ENCODE assay signal across 7 mouse cellular contexts in genomic region chr2:115855511-115856400, GRCm38 (mm10).
DNase-seq lines count a peak whose midpoint lies in the region; ATAC-seq lines count a peak whose summit lies in the region.

No protein-coding gene starts in this region.

- peak; percentile 76 for ATAC-seq in midbrain, embryonic 11.5 days (ENCODE audit: low FRiP score)

- no peaks in the 10 kb centered on the region for H3K9me3 ChIP-seq in midbrain, embryonic 11.5 days (ENCODE audit: control insufficient read depth, low read length)

- H3K4me2 ChIP-seq in midbrain, embryonic 11.5 days = peak overlapping the region; percentile 50

- no peak overlapping the region; the same call in 1 of the 2 replicates for H3K9ac ChIP-seq in midbrain, embryonic 11.5 days (ENCODE audit: low read length)

- H3K4me3 ChIP-seq in midbrain, embryonic 11.5 days (ENCODE audit: low read depth, low read length) = peak overlapping the region; percentile 17

- H3K27me3 ChIP-seq in midbrain, embryonic 11.5 days (ENCODE audit: control insufficient read depth, insufficient read depth, low read length) = peaks cover 65% of the 10 kb centered on the region

- H3K36me3 ChIP-seq in midbrain, embryonic 11.5 days (ENCODE audit: control insufficient read depth, insufficient read depth, low read length) = no peaks in the 10 kb centered on the region

- peak; percentile 94 for DNase-seq in adrenal gland, postnatal 10 days
- peak; percentile 87 for DNase-seq in embryo, embryonic 9.5 days (ENCODE audit: extremely low spot score)
- DNase-seq in heart, adult 18-20 months = peak; percentile 84 to 93
- DNase-seq in kidney, adult 18-20 months = peak; percentile 86
- peak; percentile 91 for DNase-seq in left cerebral cortex, postnatal 4 days
- peak; percentile 96 for DNase-seq in midbrain, embryonic 11.5 days (ENCODE audit: low spot score, missing footprints)
- peak; percentile 50 for DNase-seq in skeletal muscle tissue, adult 2 months (ENCODE audit: low read depth, low spot score)

- H3K4me1 ChIP-seq in midbrain, embryonic 11.5 days (ENCODE audit: control insufficient read depth, insufficient read depth, low read length) = peaks cover 30% of the 10 kb centered on the region

- intact Hi-C loops in left cerebral cortex, postnatal 4 days (cut with DNase I) = loop anchor here (5.0 to 10.0 kb wide), 5 partner anchors 212 to 1233 kb away; partner anchors contain the start of gene Meis2

- 1% methylated on average over 33 of the region's 33 CpGs for WGBS in midbrain, embryonic 11.5 days

- H3K27ac ChIP-seq in midbrain, embryonic 11.5 days (ENCODE audit: low read depth, low read length) = no peak overlapping the region
